Mouse (Mus musculus) midbrain, embryonic 16.5 days (tissue): ENCODE measurements around the gene Sh3kbp1. TPM values are rescaled to one million over a fixed set of nuclear protein-coding genes. Genes with fewer than 3 reads are reported as not detected.

Experiments
- polyA plus RNA-seq: library from polyadenylated mRNA; unstranded; fragments of >200 nt; fragmentation: Nextera tagmentation; extraction: Ambion mirVana; gene quantifications from 2 replicates; pipeline ENCODE4 v1.2.1, GENCODE M21; 2015

Gene Sh3kbp1
- polyA plus RNA-seq, 1 experiment from 2014 or later: 46.3 TPM

Other genes starting within 250 kb of the Sh3kbp1 start
- 42.8 and 44.8 TPM in 2 replicates for gene Map7d2, start 212.7 kb upstream of the Sh3kbp1 start, polyA plus RNA-seq
- 22.7 and 26.3 TPM in 2 replicates for gene Bclaf3, start 100.6 kb upstream of the Sh3kbp1 start, polyA plus RNA-seq